Mouse (Mus musculus) embryonic facial prominence, embryonic 10.5 days (tissue): ENCODE measurements at regions not wholly inside any gene's neighbourhood (a gene's known extent, or its start where the extent isn't known, plus 50 kb on each side); places are given as distances from the start of the nearest gene placed in this dataset.
A peak's percentile ranks its signal among the peaks of the same experiment; 100 is the strongest.

ENCODE experiments used
- DNase-seq: peaks from one replicate; pipeline ENCODE4 v3.0.0-alpha.2; 2017; ENCODE audit warnings: low spot score
- H3K27ac ChIP-seq: fragments of 300-500 bp; sonication (generic); replicated peaks from 2 replicates; pipeline ENCODE4 v1.5.1; 2016; ENCODE audit warnings: mild to moderate bottlenecking
- H3K27me3 ChIP-seq: fragments of 300-500 bp; sonication (generic); replicated peaks from 2 replicates; pipeline ENCODE4 v1.6.1; 2016; ENCODE audit warnings: low read depth, mild to moderate bottlenecking; ENCODE audit not compliant: poor library complexity, severe bottlenecking
- H3K36me3 ChIP-seq: fragments of 300-500 bp; sonication (generic); replicated peaks from 2 replicates; pipeline ENCODE4 v1.6.1; 2016; ENCODE audit warnings: mild to moderate bottlenecking, moderate library complexity
- H3K4me1 ChIP-seq: fragments of 300-500 bp; sonication (generic); 2 replicates; pipeline ENCODE4 v1.6.1; 2016
- H3K4me3 ChIP-seq: fragments of 300-500 bp; sonication (generic); 2 replicates; pipeline ENCODE4 v1.5.1; 2016; ENCODE audit warnings: mild to moderate bottlenecking, moderate library complexity
- H3K9me3 ChIP-seq: fragments of 300-500 bp; sonication (generic); 2 replicates; pipeline ENCODE4 v1.6.1; 2016; ENCODE audit warnings: mild to moderate bottlenecking
- WGBS: fragments of 180-500 bp; shearing (Covaris S2); methylation state at CpG from one replicate; pipeline ENCODE4 v1.1.7; 2016; 5-methylcytosine and 5-hydroxymethylcytosine counted together

GRCm38 (mm10) chrX:57784959-57785358, 237.5 kb upstream of the Zic3 start:
- H3K9me3 ChIP-seq = no peaks in the 10 kb centered on the region
- no peaks in the 10 kb centered on the region for H3K36me3 ChIP-seq
- H3K27ac ChIP-seq = no peak overlapping the region
- 76% methylated on average over 4 of the region's 4 CpGs for WGBS
- no peak for DNase-seq
- no peaks in the 10 kb centered on the region for H3K27me3 ChIP-seq
- H3K4me3 ChIP-seq = no peak overlapping the region
- H3K4me1 ChIP-seq = no peaks in the 10 kb centered on the region

DNA sequence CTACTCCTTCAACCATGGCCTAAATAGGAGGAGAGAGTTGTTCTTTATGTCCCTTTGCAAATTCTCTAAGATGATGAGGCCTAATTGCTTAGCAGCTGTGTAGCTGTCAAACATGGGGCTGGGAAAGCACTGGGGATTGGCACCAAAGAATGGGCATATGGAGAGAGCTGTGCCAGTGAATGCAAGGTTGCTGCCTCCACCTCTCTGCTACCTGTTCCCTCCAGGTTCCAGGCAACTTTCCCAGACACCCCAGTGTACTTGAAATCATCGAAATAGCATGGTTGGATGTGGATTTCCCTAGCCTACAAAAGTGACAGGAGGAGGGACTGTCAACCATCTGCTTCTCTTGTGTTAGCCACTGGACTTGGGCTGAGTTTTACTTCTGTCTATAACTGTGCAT, 234.9 kb upstream of the Zic3 start:
- 73% methylated on average over 1 of the region's 1 CpGs for WGBS
- no peaks in the 10 kb centered on the region for H3K9me3 ChIP-seq
- DNase-seq = no peak
- H3K4me3 ChIP-seq = no peak overlapping the region
- H3K36me3 ChIP-seq = no peaks in the 10 kb centered on the region
- H3K27ac ChIP-seq = no peak overlapping the region
- H3K27me3 ChIP-seq = no peaks in the 10 kb centered on the region
- H3K4me1 ChIP-seq = no peaks in the 10 kb centered on the region

GRCm38 (mm10) chrX:57797956-57798355, 224.5 kb upstream of the Zic3 start:
- WGBS = 47% methylated on average over 6 of the region's 6 CpGs
- Histone ChIP-seq H3K9me3 (no peaks in the 10 kb centered on the region), H3K36me3 (no peaks in the 10 kb centered on the region), H3K27ac (no peak overlapping the region), H3K4me1 (no peaks in the 10 kb centered on the region), H3K4me3 (no peak overlapping the region), H3K27me3 (no peaks in the 10 kb centered on the region; the same call in 1 of the 2 replicates)
- peak; percentile 8 for DNase-seq

GRCm38 (mm10) chrX:57798394-57798793, 224.1 kb upstream of the Zic3 start:
- H3K36me3 ChIP-seq = no peaks in the 10 kb centered on the region
- no peaks in the 10 kb centered on the region; the same call in 1 of the 2 replicates for H3K27me3 ChIP-seq
- no peak overlapping the region for H3K27ac ChIP-seq
- no peaks in the 10 kb centered on the region for H3K9me3 ChIP-seq
- no peak for DNase-seq
- no peaks in the 10 kb centered on the region for H3K4me1 ChIP-seq
- H3K4me3 ChIP-seq = no peak overlapping the region
- WGBS = 54% methylated on average over 3 of the region's 3 CpGs

- no peak for DNase-seq
- Histone ChIP-seq H3K4me3 (no peak overlapping the region), H3K27me3 (no peaks in the 10 kb centered on the region; the same call in 1 of the 2 replicates), H3K36me3 (no peaks in the 10 kb centered on the region), H3K27ac (no peak overlapping the region), H3K9me3 (no peaks in the 10 kb centered on the region), H3K4me1 (no peaks in the 10 kb centered on the region)
- 51% methylated on average over 2 of the region's 2 CpGs for WGBS
Measured at GRCm38 (mm10) chrX:57798869-57799268, 223.6 kb upstream of the Zic3 start.
